Mouse (Mus musculus): Measurements from ENCODE around the gene Rbm17.

Rbm17 gene

DNA sequence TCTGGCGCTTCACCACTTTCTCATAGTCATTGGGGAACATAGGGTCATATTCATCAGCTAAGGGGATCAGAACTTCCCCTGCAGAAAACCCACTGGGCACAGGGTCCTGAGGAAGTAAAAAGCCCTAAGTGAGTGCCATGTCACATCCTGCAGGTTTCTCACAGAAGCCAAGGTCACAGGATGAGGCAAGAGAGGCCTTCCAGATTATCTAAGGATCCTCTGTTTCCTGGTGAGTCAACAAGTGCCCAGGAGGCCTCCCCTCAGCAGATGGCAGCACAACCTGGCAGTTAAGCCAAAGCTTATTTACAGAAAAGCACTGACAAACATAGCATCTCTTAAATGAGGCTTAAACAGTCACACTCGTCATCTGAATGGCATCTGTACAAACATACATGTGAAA lies 7.3 kb downstream of the Rbm17 start:
- no peak for DNase-seq (ENCODE audit: low spot score in 2 of 2)

DNA sequence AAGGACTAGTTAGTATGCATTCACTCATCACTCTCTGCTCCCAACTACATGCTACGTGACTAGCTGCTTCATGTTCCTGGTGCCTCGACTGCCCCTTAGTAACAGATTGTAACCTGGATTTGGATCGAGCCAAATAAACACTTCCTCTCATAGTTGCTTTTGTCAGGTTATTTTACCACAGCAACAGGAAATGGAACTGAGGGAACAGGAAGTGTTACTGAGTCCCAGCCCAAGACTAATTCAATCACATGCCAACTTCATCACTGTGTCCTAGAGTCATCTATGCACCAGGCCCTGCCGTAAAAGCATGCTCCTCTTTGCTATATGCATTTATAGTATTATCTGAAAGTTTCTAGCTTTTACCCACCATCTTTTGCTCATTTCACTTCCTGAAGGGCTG lies 16.0 kb downstream of the Rbm17 start:
- DNase-seq (ENCODE audit: low spot score in 2 of 2): no peak

DNA sequence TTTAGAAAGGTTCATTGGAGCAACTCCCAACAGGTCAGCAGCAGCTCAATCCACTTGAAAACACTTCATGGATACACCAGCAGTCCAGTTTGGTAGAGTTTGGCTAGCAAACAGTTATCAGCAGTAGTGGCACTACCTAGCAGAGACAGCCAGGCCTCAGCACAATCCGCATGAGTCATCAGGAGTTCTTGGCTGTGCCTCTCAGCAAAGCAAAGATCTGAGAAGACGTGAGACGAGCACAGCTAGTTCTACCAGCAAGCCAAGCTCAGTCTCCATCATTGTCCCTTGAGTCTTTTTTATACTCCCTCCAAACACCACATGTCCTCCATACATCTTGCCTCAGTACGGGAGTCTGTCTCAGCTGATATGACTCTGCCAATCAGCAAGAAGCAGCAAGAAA lies 24.6 kb downstream of the Rbm17 start:
- DNase-seq (ENCODE audit: low spot score in 2 of 2): no peak

DNA sequence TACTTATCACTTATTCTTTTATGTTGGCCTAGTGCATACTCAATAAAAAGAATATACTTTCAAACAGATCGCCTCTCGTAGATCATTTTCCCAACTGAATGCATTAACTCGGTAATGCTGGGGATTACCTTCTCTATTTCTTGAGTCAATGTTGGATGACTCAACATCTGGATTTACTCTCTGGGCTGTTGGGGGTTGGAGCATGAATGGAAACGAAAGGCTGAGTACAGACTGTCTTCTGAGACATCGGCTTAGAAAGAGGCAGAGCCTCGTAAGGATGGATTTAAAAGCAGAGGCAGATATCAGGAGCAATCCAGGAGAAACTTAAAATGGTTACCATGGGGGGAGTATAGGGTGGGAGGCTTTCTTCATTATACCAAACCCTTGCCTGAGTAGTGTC lies 25.8 kb downstream of the Rbm17 start:
- DNase-seq (ENCODE audit: low spot score in 2 of 2): no peak

DNA sequence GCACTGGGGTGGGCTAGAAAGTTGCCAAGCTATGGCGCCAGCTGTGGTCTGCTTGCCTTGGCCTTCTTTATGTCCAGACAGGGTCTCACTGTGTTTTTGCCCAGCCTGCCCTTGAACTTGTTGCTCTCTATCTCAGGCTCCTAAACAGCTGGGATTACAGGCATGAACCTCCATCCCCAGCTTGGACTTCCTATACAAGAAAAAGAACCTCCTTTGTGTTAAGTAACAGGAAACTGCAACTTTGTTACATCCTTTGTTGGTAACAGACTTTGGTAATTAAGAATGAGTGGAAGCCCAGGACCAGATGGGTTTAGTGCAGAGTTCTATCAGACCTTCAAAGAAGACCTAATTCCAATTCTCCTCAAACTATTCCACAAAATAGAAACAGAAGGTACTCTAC lies 30.3 kb downstream of the Rbm17 start:
- no peak for DNase-seq (ENCODE audit: low spot score in 2 of 2)

DNA sequence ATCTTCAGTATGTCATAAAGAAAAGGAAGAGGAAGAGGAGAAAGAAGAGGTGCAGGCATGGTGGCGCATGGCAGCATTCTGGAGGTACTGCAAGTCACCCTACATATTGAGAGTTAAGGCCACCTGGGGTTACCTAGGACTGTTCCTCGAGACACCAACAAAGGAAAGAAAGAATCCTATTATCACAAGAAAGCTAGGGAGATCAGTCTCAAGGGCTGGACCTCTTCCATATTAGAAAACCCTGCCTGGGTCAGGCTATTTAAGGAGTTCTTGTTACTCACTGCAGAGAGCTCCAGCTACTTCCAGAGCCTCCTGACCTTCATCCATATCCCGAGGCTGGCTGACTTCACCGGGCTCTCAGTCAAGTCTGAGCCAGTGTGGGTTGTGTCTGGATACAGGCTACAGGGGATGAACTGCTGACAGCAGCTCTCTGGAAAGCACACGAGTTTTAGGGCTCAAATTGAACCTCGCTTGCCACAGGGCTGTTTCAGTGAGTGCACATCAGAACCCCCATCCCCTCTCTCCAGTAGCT lies 32.9 kb downstream of the Rbm17 start:
- DNase-seq (ENCODE audit: low spot score in 2 of 2): no peak

DNA sequence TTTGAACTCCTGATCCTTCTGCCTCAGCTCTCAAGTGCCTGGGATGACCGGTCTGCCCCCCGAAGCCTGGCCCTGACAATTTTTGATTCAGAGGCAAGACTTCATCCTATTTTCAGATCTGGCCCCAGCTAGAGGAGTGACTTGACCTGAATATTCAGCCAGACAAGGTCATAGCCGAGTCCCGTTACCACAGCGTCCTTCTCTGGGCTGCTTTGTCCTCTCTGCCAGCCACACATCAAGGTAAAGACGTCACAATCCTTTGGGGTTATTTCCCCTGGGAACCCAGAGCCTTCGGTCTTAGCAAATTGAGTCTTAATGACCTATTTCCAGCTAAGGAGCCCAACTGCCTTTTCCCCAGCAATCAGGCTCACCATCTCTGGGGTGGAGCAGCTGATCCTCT lies 35.5 kb downstream of the Rbm17 start:
- DNase-seq (ENCODE audit: low spot score in 2 of 2): no peak

DNA sequence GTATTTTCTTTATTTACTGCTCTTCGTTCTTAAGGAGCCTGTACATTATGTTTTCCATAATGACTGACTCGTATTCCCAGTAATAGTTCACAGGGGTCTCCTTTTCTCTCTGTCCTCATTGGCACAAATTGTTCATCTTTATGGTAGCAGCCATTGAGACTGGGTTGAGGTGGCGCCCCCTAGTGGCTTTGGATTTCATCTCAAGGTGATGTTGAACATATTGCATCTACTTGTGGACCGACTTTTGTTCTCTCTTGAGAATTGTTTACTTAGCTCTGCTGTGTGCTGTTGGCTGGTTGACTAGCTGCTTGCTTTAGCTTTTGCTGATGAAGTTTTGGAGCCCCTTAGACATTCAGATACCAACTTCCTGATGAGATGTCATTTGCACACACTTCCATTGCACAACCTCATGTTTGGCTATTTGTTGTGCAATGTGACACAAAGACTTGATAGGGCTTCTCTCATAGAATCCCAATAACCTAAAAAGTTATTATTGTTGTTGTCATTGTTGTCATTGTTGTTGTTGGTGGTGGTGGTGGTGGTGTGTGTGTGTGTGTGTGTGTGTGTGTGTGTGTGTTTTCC lies 36.1 kb downstream of the Rbm17 start:
- DNase-seq (ENCODE audit: low spot score in 2 of 2): peak in 1 of 2 experiments; percentile 39

DNA sequence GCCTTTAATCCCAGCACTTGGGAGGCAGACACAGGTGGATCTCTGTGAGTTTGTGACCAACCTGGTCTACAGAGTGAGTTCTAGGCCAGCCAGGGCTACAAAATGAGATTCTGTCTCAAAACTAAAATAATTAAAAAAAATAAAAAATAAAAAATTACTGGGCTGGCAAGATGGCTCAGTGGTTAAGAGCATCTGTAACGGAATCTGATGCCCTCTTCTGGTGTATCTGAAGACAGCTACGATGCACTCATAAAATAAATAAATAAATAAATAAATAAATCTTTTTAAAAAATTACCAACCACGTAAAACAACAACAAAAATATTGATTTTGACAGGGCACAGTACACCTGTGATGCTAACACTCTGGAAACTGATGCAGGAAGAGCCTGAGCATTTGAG lies 37.1 kb downstream of the Rbm17 start:
- no peak for DNase-seq (ENCODE audit: low spot score in 2 of 2)

DNA sequence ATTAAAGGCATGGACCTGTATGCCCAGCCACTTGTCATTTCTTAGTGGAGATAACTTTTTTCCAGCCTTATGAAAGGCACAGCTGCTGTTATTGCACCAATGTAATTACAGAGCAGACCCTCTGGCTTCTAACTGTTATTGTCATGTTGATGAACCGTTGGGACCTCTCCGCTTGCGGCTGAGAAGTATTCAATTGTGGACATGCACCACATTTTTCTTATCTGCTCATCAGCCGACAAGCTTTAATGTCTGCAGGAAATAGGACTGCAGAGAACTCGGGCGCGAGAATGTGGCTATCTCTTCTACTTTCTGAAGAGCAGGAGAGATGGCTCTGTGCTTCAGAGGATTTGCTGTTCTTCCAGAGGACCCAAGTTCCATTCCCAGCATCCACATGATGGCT lies 37.7 kb downstream of the Rbm17 start:
- no peak for DNase-seq (ENCODE audit: low spot score in 2 of 2)

DNA sequence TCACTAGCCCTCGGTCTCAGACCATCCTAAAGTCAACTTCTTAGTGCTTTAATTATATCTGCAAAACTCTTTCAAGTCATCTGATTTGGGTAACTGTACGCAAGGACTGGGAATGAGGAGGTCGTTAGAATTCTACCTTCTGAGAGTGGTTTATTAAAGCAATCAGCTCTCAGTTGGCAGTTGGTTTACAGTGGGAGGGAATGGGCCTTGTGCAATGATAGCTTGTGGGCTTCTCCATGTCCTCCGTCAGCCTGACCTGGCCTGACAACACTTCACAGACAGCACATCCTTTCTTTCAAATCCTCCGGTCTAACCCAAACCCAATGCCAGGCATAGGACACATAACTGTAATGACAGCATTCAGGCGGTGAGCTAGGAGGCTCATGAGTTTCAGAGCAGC lies 39.2 kb downstream of the Rbm17 start:
- DNase-seq (ENCODE audit: low spot score in 2 of 2): no peak

DNA sequence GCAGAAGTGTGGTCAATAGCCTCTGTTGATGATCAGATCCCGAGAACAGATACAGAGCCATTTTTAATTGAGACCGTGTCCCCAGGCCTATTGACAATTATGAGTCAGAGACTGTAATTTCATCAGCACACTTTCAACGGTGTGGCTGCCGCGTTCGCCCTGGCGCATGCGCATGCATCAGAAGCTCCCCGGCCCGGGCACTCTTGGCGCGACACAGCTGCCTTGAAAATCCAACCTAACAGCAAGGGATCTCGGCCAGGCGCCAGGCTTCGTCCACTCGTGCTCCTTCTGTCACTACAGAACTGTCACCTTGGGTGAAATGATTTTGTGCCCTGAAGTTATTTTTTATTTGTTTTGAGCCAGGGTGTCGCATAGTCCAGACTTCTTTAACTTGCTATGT lies 40.7 kb downstream of the Rbm17 start:
- no peak for DNase-seq (ENCODE audit: low spot score in 2 of 2)

DNA sequence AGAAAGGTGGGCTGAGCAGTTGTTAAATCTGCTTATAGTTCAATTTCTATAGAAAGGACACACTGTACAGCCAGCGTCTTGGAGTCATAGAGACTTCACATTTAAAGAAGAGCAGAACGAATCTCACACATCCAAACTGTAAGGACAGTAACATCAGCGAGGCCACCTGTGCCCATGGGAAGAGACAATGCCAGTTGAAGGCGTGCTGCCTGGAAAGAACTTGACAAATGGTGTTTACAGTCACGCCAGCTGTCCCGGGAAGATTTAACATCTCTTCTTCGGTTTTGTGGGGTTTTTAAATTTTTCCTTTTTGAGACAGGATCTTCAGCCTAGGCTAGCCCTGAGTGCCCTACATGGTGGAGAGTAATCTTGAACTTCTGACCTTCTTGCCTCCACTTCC lies 45.3 kb downstream of the Rbm17 start:
- DNase-seq (ENCODE audit: low spot score in 2 of 2): peak; percentile 34 to 52

DNA sequence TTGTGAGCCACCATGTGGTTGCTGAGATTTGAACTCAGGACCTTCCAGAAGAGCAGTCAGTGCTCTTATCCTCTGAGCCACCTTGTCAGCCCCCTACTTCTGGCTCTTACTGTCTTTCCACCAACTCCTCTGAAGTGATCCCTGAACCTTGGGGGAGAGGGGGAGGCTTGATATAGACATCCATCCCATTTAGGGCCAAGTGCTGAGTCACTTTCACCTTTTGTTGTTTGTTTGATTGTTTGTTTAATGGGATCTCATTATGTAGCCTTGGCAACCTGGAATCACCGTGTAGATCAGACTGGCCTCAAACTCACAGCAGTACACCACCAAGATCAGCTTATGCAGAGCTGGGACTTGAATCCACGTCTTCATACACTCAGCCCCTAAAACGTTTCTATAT lies 46.7 kb downstream of the Rbm17 start:
- DNase-seq (ENCODE audit: low spot score in 2 of 2): no peak

DNA sequence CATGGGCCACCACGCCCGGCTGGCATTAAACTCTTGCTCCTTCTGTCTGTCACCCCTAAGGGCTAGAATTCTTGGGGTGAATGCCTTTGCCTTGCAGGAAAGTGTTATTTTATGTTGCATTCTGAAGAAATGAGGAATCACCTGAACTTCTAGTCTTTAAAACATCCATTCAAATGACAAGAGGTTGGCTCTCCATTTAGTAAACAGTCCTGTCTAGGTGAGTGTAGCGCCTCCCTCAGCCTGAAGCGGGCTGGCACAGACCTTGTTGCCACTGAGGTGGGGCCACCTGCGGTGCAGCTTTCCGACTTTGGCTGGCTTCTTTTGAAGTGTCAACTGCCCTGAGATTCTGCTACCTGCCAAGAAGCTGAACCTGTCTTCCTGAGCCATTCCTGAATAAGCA lies 48.6 kb downstream of the Rbm17 start:
- no peak for DNase-seq (ENCODE audit: low spot score in 2 of 2)

DNA sequence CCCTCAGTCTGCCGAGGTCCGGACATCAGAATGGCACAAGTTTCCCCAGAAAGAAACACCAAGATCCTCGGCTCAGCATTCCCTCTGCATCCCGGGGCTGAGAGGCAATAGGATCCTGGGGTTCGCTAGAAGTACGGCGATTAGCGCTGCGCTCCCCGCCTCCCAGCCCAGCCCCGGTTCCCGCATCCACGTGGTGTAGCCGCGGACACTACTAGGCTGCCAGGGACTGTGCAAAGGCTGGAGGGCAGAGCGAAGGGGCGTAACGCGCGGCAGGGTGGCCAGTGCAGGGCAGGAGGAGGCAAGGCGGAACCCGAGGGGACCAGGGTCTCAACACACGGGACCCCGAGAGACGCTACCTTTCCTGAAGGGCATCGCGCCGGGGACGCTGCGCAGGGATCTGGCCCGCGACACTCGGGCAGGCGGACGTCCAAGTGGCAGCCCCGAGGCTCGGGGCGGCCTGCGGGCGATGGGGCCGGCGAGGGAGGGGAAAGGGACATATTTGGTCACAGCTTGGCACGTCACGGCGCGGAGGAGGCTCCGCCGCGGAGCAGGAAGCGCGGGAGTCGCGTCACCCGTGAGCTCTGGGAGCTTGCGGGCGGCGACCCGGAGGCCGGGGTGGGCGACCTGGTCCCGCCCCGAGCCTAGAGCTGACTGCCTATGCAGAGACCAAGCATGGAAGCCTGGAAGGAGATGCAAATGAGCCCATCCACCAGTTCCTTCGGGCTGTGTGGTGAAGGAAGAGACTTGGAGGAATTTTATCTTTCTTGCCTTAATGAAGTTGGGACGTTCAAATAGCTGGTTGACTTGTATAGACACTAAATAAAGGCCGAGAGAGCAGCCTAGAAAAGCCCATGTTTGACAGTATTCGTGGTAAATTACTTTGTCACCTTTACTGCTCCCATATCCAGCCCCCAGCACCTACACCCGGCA lies 50.2 kb downstream of the Rbm17 start, which contains the start of gene Pfkfb3:
Pfkfb3 (minus strand) TSS at position 607 of the 930 bp plus-strand sequence.
- peak; percentile 67 to 69 for DNase-seq (ENCODE audit: low spot score in 2 of 2)

DNA sequence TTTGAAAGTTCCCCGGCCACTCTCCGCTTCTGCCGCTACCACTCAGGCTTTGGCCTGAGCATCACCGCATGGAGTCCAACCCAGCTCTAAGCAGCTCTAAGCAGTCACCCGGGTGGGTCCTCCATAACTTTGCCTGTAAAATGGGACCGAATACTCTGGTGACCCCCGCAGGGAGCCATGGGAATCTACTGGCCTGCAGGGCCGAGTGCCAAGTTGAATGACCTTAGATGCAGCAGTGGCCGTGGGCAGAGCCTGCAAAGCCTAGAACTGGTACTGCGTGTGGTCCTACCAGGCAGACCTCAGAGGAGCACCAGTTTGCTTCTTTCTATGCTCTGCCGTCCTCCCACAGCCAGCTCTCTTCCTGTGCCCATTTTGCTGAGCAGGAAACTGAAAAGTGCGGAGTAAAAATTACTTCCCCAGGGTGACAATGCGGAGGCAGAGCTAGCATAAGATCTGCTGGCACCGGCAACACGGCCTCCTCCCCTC lies 50.9 kb downstream of the Rbm17 start:
- DNase-seq (ENCODE audit: low spot score in 2 of 2): peak in 1 of 2 experiments; percentile 33

DNA sequence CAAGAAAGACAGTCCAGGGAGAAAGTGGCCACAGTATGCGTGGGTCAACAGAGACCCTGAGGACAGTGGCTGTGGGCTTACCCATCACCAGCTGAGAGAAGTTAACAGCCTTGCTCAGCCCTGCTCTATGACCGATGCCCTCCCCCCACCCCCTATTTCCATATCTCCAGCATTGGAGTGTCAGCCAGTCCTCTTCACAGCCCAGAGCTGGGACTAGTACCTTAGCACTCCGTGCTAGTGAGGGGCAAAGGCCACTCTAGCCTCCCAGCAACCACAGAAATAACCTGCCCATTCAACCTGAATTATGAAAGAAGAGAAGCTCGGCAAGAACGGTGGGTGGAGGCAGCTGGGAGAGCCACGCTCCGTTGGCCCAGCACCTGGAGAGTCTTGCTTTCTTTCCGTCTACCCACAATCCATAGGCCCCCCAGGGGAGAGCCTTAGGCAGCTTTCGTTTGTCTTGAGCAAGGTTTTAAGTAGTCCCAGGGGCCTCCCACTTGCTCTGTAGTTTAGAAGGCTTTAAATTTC lies 51.6 kb downstream of the Rbm17 start:
- no peak for DNase-seq (ENCODE audit: low spot score in 2 of 2)

DNA sequence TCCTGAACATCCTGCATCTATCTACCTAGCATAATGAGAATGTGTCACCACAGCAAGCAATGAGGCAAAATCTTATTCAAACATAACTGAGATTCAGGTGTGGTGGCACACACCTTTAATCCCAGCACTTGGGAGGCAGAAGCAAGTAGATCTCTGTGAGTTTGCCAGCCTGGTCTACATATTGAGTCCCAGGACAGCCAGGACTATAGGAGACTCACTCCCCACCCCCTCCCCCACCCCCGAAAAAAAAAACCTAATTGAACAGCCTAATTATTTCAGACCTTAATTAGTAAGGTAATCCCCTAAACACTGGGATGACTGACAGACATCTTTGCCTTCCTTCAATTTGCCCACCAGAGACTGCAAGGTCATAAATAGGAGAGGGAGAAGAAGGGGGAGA lies 52.2 kb downstream of the Rbm17 start:
- no peak for DNase-seq (ENCODE audit: low spot score in 2 of 2)

DNA sequence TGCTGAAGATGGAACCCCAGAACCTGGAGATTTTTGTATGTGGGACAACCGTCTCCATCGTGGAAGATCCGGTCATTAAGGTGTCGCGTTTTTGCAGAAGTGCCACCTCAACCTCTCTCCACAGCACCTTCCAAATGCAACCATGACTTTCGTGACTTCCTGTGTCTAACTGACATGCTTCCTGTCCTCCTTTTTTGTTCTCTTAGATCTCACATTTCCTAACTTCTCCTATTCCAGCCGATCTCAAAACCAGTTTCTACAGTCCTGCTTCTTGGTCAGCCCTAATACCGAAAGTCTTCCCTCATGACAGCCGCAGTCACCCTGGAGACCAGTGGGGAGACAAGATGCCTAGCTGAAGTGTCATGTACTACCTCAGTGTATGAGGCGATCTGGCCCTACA lies 55.4 kb downstream of the Rbm17 start:
- no peak for DNase-seq (ENCODE audit: low spot score in 2 of 2)

DNA sequence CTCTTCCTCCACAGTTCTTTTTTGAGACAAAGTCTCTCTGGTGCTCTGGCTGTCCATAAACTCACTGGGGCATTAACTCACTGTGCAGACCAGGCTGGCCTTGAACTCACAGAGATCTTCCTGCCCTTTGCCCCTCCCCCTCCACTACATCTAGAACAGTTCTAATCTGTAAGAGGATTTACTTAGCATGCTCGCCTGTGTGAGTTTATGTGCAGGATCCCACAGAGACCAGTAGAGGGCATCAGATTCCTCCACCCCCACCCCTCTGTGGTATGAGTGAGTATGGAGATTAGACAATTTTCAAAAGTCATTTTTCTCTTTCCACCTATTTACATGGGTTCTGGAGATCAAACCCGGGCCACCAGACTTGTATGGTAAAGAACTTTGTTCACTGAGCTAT lies 56.3 kb downstream of the Rbm17 start:
- no peak for DNase-seq (ENCODE audit: low spot score in 2 of 2)

DNA sequence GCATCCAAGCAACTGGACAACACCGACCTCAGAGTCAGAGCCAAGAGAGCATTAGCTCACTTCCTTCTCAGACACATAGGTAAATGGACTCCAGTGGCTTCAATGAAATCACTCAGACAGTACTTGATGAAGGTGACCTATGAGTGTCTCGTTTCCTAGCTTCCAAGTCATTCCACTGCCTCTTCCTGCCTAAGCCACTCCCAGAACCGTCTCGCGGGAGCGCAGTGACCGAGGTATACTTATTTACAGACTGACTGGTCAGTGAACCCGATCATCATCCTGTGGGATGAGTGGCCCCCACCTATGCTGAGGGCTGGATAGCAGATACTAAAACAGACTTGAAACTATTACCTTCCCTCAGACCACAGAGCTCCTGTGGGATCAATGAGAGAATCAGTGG lies 57.9 kb downstream of the Rbm17 start:
- DNase-seq (ENCODE audit: low spot score in 2 of 2): no peak

DNA sequence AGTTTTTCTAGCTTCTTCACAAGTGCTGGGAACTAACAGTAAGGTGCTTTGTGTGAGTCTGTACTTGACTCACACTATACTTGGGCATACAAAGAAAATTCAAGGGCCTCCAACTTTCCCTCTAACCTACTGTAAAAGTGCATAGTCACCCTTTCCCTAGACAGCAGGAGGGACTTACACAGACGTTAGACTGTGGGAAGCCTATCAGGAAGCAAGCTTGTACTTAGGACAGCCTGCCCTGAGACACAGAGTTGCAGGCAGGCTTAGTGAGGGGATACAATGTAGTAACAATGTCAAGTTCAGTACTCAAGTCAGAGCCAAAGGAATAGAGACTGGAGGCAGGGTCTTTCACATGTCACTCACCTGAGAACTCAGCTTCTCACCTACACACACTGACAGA lies 58.6 kb downstream of the Rbm17 start:
- no peak for DNase-seq (ENCODE audit: low spot score in 2 of 2)

Measured in right cerebral cortex, postnatal 10 days (tissue).